17 mouse cellular contexts compared by ENCODE assay signal in the genomic region with DNA sequence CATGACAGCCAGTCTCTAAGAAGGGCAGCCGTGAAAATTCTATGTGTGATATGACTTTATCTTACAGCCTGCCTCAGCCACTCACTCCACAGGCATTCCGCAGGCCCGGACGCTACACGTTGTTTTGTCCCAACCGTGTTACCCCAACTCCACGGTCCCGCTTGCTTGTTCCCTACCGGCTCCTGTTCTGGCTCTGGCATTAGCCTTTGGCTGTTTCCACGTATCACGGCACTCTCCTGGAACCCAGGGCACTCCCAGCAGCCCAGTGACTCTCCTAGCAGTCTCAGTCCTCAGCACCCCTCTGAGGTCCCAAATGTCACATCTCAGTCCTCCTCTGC. TPM values are rescaled to one million over a fixed set of nuclear protein-coding genes. Genes with fewer than 3 reads are reported as not detected.
"Had no signal": no experiment of that assay in that cellular context is flagged by ENCODE, and none has a peak within 500 bp of the region (broad histone marks: within the 10 kb centered on the region; RNA-seq: fewer than 3 reads in every experiment).

No protein-coding gene starts in this region.

- DNase-seq: lung, adult 2 months; right cerebral cortex, adult 18-20 months; right cerebral cortex, postnatal 25 days; thymus, postnatal 36 days had no signal

- ATAC-seq: midbrain, embryonic 13.5 days had no signal

- H3K9me3 ChIP-seq: kidney, embryonic 15.5 days; limb, embryonic 13.5 days; midbrain, embryonic 13.5 days; neural tube, embryonic 15.5 days had no signal

- H3K27me3 ChIP-seq: kidney, embryonic 15.5 days; limb, embryonic 13.5 days; midbrain, embryonic 13.5 days; neural tube, embryonic 15.5 days had no signal

- H3K27ac ChIP-seq: kidney, embryonic 15.5 days; limb, embryonic 13.5 days; liver, embryonic 14.5 days; midbrain, embryonic 13.5 days; neural tube, embryonic 15.5 days had no signal

- H3K36me3 ChIP-seq: kidney, embryonic 15.5 days; limb, embryonic 13.5 days; midbrain, embryonic 13.5 days; neural tube, embryonic 15.5 days had no signal

- H3K4me3 ChIP-seq: kidney, embryonic 15.5 days; limb, embryonic 13.5 days; midbrain, embryonic 13.5 days; myocyte; neural tube, embryonic 15.5 days had no signal

- H3K4me2 ChIP-seq: kidney, embryonic 15.5 days; limb, embryonic 13.5 days; midbrain, embryonic 13.5 days; neural tube, embryonic 15.5 days had no signal

- H3K9ac ChIP-seq: kidney, embryonic 15.5 days; limb, embryonic 13.5 days; liver, embryonic 14.5 days; midbrain, embryonic 13.5 days; neural tube, embryonic 15.5 days had no signal

- H3K4me1 ChIP-seq: limb, embryonic 13.5 days; neural tube, embryonic 15.5 days had no signal

RNA-seq across cellular contexts. Expression of gene Togaram2, which starts 25.5 kb away (rescaled TPM):
- total RNA-seq: liver, adult 2 months had no signal
- polyA plus RNA-seq: liver, adult 2 months; neural tube, embryonic 11.5 days had no signal

RNA-seq across cellular contexts. Expression of gene Pcare, which starts 54.1 kb away (rescaled TPM):
- total RNA-seq: liver, adult 2 months; megakaryocyte-erythroid progenitor cell, adult 5-6 weeks had no signal
- polyA plus RNA-seq: kidney, embryonic 15.5 days; large intestine, adult 2 months; limb, embryonic 13.5 days; liver, adult 2 months; midbrain, embryonic 13.5 days; myocyte; neural tube, embryonic 11.5 days; neural tube, embryonic 15.5 days; small intestine, adult 2 months; stomach, embryonic 16.5 days; thymus, postnatal 0 days had no signal
